Mouse (Mus musculus) lung, embryonic 14.5 days (tissue): Measurements from ENCODE around the gene Fam78b. TPM values are rescaled to one million over a fixed set of nuclear protein-coding genes. Genes with fewer than 3 reads are reported as not detected.

Experiments used
- ATAC-seq: fragments of 200-750 bp; cut with Nextera tagmentation; 2 replicates; pipeline ENCODE4 v1.8.0; 2017; ENCODE audit warnings: mild to moderate bottlenecking, moderate TSS enrichment, moderate library complexity; ENCODE audit not compliant: insufficient read depth
- DNase-seq: peaks from one replicate; pipeline ENCODE4 v3.0.0-alpha.2; 2015
- H3K27ac ChIP-seq: fragments of 300-500 bp; sonication (generic); 2 replicates; pipeline ENCODE4 v1.5.1; 2014; ENCODE audit warnings: low read depth, mild to moderate bottlenecking, moderate library complexity
- H3K27me3 ChIP-seq: fragments of 300-500 bp; sonication (generic); 2 replicates; pipeline ENCODE4 v1.6.1; 2014; ENCODE audit warnings: low read length, control low read depth; ENCODE audit not compliant: insufficient read depth
- H3K36me3 ChIP-seq: fragments of 300-500 bp; sonication (generic); 2 replicates; pipeline ENCODE4 v1.6.1; 2014; ENCODE audit warnings: control low read depth; ENCODE audit not compliant: insufficient read depth
- H3K4me1 ChIP-seq: fragments of 300-500 bp; sonication (generic); 2 replicates; pipeline ENCODE4 v1.6.1; 2014; ENCODE audit warnings: antibody characterized with exemption, control low read depth; ENCODE audit not compliant: insufficient read depth
- H3K4me2 ChIP-seq: fragments of 300-500 bp; sonication (generic); 2 replicates; pipeline ENCODE4 v1.6.1; 2014; ENCODE audit warnings: mild to moderate bottlenecking
- H3K4me3 ChIP-seq: fragments of 300-500 bp; sonication (generic); 2 replicates; pipeline ENCODE4 v1.5.1; 2014; ENCODE audit warnings: low read depth, low read length
- H3K9ac ChIP-seq: fragments of 300-500 bp; sonication (generic); 2 replicates; pipeline ENCODE4 v1.6.1; 2014
- H3K9me3 ChIP-seq: fragments of 300-500 bp; sonication (generic); 2 replicates; pipeline ENCODE4 v1.6.1; 2016; ENCODE audit warnings: low read depth, low read length, control low read depth
- CTCF ChIP-seq: IDR thresholded peaks from 2 replicates; pipeline ENCODE4 v1.5.1; 2016; ENCODE audit warnings: antibody characterized with exemption, low read depth
- WGBS: fragments of 180-500 bp; shearing (Covaris S2); extraction: QIAGEN DNeasy Blood & Tissue Kit; methylation state at CpG from one replicate; pipeline ENCODE4 v1.1.7; 2014; 5-methylcytosine and 5-hydroxymethylcytosine counted together
- polyA plus RNA-seq: library from polyadenylated mRNA; unstranded; fragments of >200 nt; fragmentation: Nextera tagmentation; extraction: Ambion mirVana; gene quantifications from 2 replicates; pipeline ENCODE4 v1.2.1, GENCODE M21; 2014

The Fam78b gene
- polyA plus RNA-seq, 1 experiment from 2014 or later: 0.79 TPM

- Histone ChIP-seq H3K9ac (no peak overlapping the region), H3K4me2 (no peak overlapping the region), H3K4me1 (no peaks in the 10 kb centered on the region), H3K27ac (no peak overlapping the region), H3K9me3 (no peaks in the 10 kb centered on the region), H3K36me3 (no peaks in the 10 kb centered on the region), H3K27me3 (no peaks in the 10 kb centered on the region), H3K4me3 (no peak overlapping the region)
- WGBS: 71% methylated on average over 4 of the region's 4 CpGs
- DNase-seq (no peak), ATAC-seq (no peak)
- no peak for TF ChIP-seq CTCF
These were observed 104.7 kb downstream of the Fam78b start for GRCm38 (mm10) chr1:167105916-167106315.

- Histone ChIP-seq H3K27me3 (no peaks in the 10 kb centered on the region), H3K36me3 (no peaks in the 10 kb centered on the region), H3K27ac (no peak overlapping the region), H3K4me1 (no peaks in the 10 kb centered on the region), H3K4me3 (no peak overlapping the region), H3K9ac (no peak overlapping the region), H3K9me3 (no peaks in the 10 kb centered on the region), H3K4me2 (no peak overlapping the region)
- 77% methylated on average over 8 of the region's 8 CpGs for WGBS
- no peak for ATAC-seq
- no peak for TF ChIP-seq CTCF
- DNase-seq: no peak
These were observed 107.8 kb downstream of the Fam78b start for GRCm38 (mm10) chr1:167108973-167109509.

- ATAC-seq (no peak), DNase-seq (peak; percentile 62)
- Histone ChIP-seq H3K4me1 (no peaks in the 10 kb centered on the region), H3K36me3 (no peaks in the 10 kb centered on the region), H3K4me3 (no peak overlapping the region), H3K9ac (no peak overlapping the region), H3K9me3 (no peaks in the 10 kb centered on the region), H3K27me3 (no peaks in the 10 kb centered on the region), H3K27ac (no peak overlapping the region), H3K4me2 (no peak overlapping the region)
- WGBS: 42% methylated on average over 4 of the region's 4 CpGs
- TF ChIP-seq CTCF: no peak
These were observed 113.3 kb downstream of the Fam78b start for GRCm38 (mm10) chr1:167114363-167115050.

GRCm38 (mm10) chr1:167115121-167115520 is 113.9 kb downstream of the Fam78b start:
- DNase-seq: no peak
- Histone ChIP-seq H3K4me3 (no peak overlapping the region), H3K4me1 (no peaks in the 10 kb centered on the region), H3K4me2 (no peak overlapping the region), H3K9ac (no peak overlapping the region), H3K36me3 (no peaks in the 10 kb centered on the region), H3K9me3 (no peaks in the 10 kb centered on the region), H3K27me3 (no peaks in the 10 kb centered on the region), H3K27ac (no peak overlapping the region)
- ATAC-seq: no peak
- WGBS: 25% methylated on average over 4 of the region's 4 CpGs
- no peak for TF ChIP-seq CTCF

- H3K9ac ChIP-seq: no peak overlapping the region
- H3K36me3 ChIP-seq: no peaks in the 10 kb centered on the region
- DNase-seq: no peak
- no peak overlapping the region for H3K27ac ChIP-seq
- H3K4me1 ChIP-seq: no peaks in the 10 kb centered on the region
- no peak for ATAC-seq
- H3K9me3 ChIP-seq: no peaks in the 10 kb centered on the region
- H3K4me3 ChIP-seq: no peak overlapping the region
- WGBS: 69% methylated on average over 3 of the region's 3 CpGs
- TF ChIP-seq CTCF: no peak
- no peak overlapping the region for H3K4me2 ChIP-seq
- no peaks in the 10 kb centered on the region for H3K27me3 ChIP-seq
These were observed 115.5 kb downstream of the Fam78b start for GRCm38 (mm10) chr1:167116733-167117132.

GRCm38 (mm10) chr1:167118971-167119370 is 117.8 kb downstream of the Fam78b start:
- H3K4me3 ChIP-seq: no peak overlapping the region
- H3K27me3 ChIP-seq: no peaks in the 10 kb centered on the region
- no peak overlapping the region for H3K9ac ChIP-seq
- no peak overlapping the region for H3K4me2 ChIP-seq
- ATAC-seq (no peak), DNase-seq (no peak)
- no peak overlapping the region for H3K27ac ChIP-seq
- no peaks in the 10 kb centered on the region for H3K9me3 ChIP-seq
- WGBS: 69% methylated on average over 7 of the region's 7 CpGs
- no peak for TF ChIP-seq CTCF
- H3K36me3 ChIP-seq: no peaks in the 10 kb centered on the region
- no peaks in the 10 kb centered on the region for H3K4me1 ChIP-seq

- Histone ChIP-seq H3K27ac (no peak overlapping the region), H3K36me3 (no peaks in the 10 kb centered on the region), H3K27me3 (no peaks in the 10 kb centered on the region), H3K4me1 (no peaks in the 10 kb centered on the region), H3K9ac (no peak overlapping the region), H3K4me3 (no peak overlapping the region), H3K4me2 (no peak overlapping the region), H3K9me3 (no peaks in the 10 kb centered on the region)
- WGBS: 51% methylated on average over 8 of the region's 8 CpGs
- no peak for TF ChIP-seq CTCF
- DNase-seq (no peak), ATAC-seq (no peak)
These were observed 118.2 kb downstream of the Fam78b start for GRCm38 (mm10) chr1:167119439-167119838.
